ENCODE assay signal across 13 mouse cellular contexts in the genomic region with DNA sequence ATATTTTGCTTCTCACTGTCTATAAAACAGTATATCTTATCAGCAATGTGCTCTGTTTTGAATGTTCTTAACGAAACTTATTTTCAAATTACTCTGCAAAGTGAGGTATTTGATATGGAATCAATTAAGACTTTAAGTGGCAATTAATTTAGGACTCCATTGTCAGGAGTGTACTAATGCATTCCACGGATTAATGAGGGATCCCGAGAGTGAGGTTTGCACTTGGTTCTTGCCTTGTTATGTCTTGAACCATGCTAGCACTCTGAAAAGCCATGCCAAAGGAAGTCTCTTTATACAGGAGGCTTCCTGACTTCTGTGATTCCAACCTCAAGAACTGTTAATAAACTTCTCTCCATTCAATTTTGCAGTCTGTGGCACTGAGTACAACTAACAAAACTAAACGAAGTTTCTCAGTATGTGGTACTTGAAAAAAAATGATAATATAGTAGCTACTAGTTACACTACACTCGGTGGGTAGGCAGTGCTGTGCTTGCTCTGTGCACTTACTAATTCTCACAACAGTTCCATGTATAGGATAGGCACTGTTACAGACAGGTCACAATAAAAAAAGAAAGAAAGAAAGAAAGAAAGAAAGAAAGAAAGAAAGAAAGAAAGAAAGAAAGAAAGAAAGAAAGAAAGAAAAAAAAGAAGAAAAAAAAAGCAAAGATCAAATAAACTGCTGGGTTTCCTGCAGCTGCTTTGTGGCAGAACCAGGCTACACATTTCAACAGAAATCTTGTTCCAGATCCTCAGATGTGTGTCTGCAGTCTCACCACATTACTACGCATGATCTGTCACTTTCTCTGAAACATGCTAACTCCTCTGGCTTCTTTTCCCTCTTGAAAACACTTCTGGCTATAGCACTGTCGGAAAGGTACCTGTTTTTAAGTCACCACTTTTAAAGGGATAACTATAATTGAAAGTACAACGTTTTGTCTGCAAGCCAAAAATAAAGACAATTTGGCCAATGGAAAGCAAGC. TPM values are rescaled to one million over a fixed set of nuclear protein-coding genes. Genes with fewer than 3 reads are reported as not detected.
"Had no signal": no experiment of that assay in that cellular context is flagged by ENCODE, and none has a peak within 500 bp of the region (broad histone marks: within the 10 kb centered on the region; RNA-seq: fewer than 3 reads in every experiment).

No protein-coding gene starts in this region.

- H3K27ac ChIP-seq: limb, embryonic 15.5 days; liver, embryonic 12.5 days; lung, embryonic 15.5 days; macrophage; stomach, postnatal 0 days had no signal

- H3K27me3 ChIP-seq: limb, embryonic 15.5 days; liver, embryonic 12.5 days; lung, embryonic 15.5 days; megakaryocyte, embryonic 14.5 days had no signal

- H3K9ac ChIP-seq: limb, embryonic 15.5 days; liver, embryonic 12.5 days; lung, embryonic 15.5 days had no signal

- H3K9me3 ChIP-seq: limb, embryonic 15.5 days; liver, embryonic 12.5 days; lung, embryonic 15.5 days; megakaryocyte, embryonic 14.5 days had no signal

- H3K36me3 ChIP-seq: limb, embryonic 15.5 days; liver, embryonic 12.5 days; lung, embryonic 15.5 days had no signal

- H3K4me2 ChIP-seq: limb, embryonic 15.5 days; liver, embryonic 12.5 days; lung, embryonic 15.5 days; midbrain, embryonic 11.5 days had no signal

- H3K4me3 ChIP-seq: limb, embryonic 15.5 days; liver, embryonic 12.5 days; lung, embryonic 15.5 days; megakaryocyte, embryonic 14.5 days had no signal

- ATAC-seq: liver, embryonic 12.5 days had no signal

- H3K4me1 ChIP-seq: limb, embryonic 15.5 days; liver, embryonic 12.5 days; lung, embryonic 15.5 days; megakaryocyte, embryonic 14.5 days had no signal

- DNase-seq: kidney, adult 2 months; kidney, postnatal 25 days; layer of hippocampus, postnatal 36 days; lung, postnatal 14 days; thymus, adult 18-20 months; thymus, postnatal 25 days had no signal

RNA-seq across cellular contexts. Expression of a gene that starts 36.1 kb away (rescaled TPM):
- polyA plus RNA-seq: macrophage had no signal
